Mouse (Mus musculus) layer of hippocampus, postnatal 36 days (tissue): Measurements from ENCODE around the gene Faf1. TPM values are rescaled to one million over a fixed set of nuclear protein-coding genes. Genes with fewer than 3 reads are reported as not detected.
A peak's percentile ranks its signal among the peaks of the same experiment; 100 is the strongest.
"Not testable (repeated sequence)": the region's sequence is repeated elsewhere in the genome, so short reads cannot be mapped to it uniquely, and the experiment has no call there.

Experiments
- DNase-seq, 2 experiments: peaks; one replicate each; pipeline ENCODE4 v3.0.0; 2022
- total RNA-seq, 2 experiments: library from RNA; stranded (reverse); gene quantifications; 2 replicates each; pipeline ENCODE4 v1.2.3; 2021

Faf1 gene
- total RNA-seq, 2 experiments from 2014 or later, result 23.6 to 26.0 TPM

- peak; percentile 39 to 50 for DNase-seq
Observed at GRCm38 (mm10) chr4:109665982-109666460, 10.4 kb upstream of the Faf1 start.

- peak; percentile 76 for DNase-seq
Observed at GRCm38 (mm10) chr4:109666461-109667269, 9.7 kb upstream of the Faf1 start, which contains the start of gene Cdkn2c. TSS of gene Cdkn2c (minus strand) at chr4:109667189.

- no peak for DNase-seq
Observed at GRCm38 (mm10) chr4:109667518-109667917, 8.9 kb upstream of the Faf1 start.

- DNase-seq, result no peak
Observed at GRCm38 (mm10) chr4:109670213-109670612, 6.2 kb upstream of the Faf1 start.

- no peak for DNase-seq
Observed at GRCm38 (mm10) chr4:109671941-109672340, 4.4 kb upstream of the Faf1 start.

GRCm38 (mm10) chr4:109674097-109674496 is 2.3 kb upstream of the Faf1 start:
- DNase-seq, result no peak

GRCm38 (mm10) chr4:109677221-109677620 is 833 bp downstream of the Faf1 start:
- DNase-seq, result no peak

- DNase-seq, result no peak
Observed at GRCm38 (mm10) chr4:109683561-109683960, 7.2 kb downstream of the Faf1 start.

- no peak for DNase-seq
Observed at GRCm38 (mm10) chr4:109692674-109693073, 16.3 kb downstream of the Faf1 start.

GRCm38 (mm10) chr4:109700727-109701126 is 24.3 kb downstream of the Faf1 start:
- DNase-seq, result not testable (repeated sequence)

- DNase-seq, result no peak
Observed at GRCm38 (mm10) chr4:109703568-109703967, 27.2 kb downstream of the Faf1 start.

- DNase-seq, result no peak
Observed at GRCm38 (mm10) chr4:109705349-109705748, 29.0 kb downstream of the Faf1 start.

- DNase-seq, result no peak
Observed at GRCm38 (mm10) chr4:109719281-109719680, 42.9 kb downstream of the Faf1 start.

GRCm38 (mm10) chr4:109729281-109729680 is 52.9 kb downstream of the Faf1 start:
- DNase-seq, result no peak

GRCm38 (mm10) chr4:109735754-109736153 is 59.4 kb downstream of the Faf1 start:
- no peak for DNase-seq

GRCm38 (mm10) chr4:109743984-109744383 is 67.6 kb downstream of the Faf1 start:
- no peak for DNase-seq

- no peak for DNase-seq
Observed at GRCm38 (mm10) chr4:109759031-109759430, 82.6 kb downstream of the Faf1 start.

- DNase-seq, result no peak
Observed at GRCm38 (mm10) chr4:109759901-109760300, 83.5 kb downstream of the Faf1 start.

- no peak for DNase-seq
Observed at GRCm38 (mm10) chr4:109760501-109760900, 84.1 kb downstream of the Faf1 start.

GRCm38 (mm10) chr4:109762768-109763501 is 86.5 kb downstream of the Faf1 start:
- DNase-seq, result no peak

- no peak for DNase-seq
Observed at GRCm38 (mm10) chr4:109769071-109769470, 92.7 kb downstream of the Faf1 start.

- no peak for DNase-seq
Observed at GRCm38 (mm10) chr4:109782577-109783114, 106.3 kb downstream of the Faf1 start.

- no peak for DNase-seq
Observed at GRCm38 (mm10) chr4:109789347-109790001, 113.1 kb downstream of the Faf1 start.
